Mouse (Mus musculus): ENCODE results near the gene Wwtr1.

Gene Wwtr1

DNA sequence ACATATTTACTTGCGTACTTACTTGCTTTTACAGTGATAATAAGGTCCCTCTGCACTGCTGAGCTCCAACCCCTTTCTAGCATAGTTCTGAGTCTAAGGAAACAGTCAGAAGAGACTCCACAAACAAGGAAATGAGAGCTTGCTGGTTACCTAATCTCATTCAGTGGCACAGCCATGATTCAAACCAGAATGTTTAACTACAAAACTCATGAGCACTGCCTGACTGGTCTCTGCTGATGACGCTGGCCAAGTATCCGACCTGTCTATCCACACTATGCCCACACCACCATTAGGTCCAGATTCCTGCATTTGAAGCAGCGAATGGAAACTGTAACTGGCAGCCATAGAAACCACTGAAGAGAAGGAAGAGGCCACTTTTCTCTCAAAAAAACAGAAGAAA is 18.3 kb downstream of the Wwtr1 start:
- no peak for DNase-seq

GRCm38 (mm10) chr3:57555560-57555959 is 20.1 kb downstream of the Wwtr1 start:
- DNase-seq: peak; percentile 31 to 48

DNA sequence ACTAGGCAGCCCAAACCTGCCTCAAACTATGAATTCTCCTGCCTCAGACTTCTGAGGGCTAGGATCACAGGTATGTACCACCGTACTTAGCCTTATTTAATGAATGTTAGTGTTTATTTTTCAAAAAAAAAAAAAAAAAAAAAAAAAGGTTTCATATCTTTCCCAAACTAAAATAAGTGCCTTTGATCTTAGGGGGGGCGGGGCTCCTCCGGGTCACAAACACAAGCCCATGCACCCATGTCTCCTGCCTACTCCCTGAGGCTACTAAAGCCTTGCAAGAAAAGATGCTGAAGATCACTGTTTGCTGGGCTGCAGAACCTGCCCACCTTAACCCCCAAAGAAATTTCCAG is 20.8 kb downstream of the Wwtr1 start:
- no peak for DNase-seq

DNA sequence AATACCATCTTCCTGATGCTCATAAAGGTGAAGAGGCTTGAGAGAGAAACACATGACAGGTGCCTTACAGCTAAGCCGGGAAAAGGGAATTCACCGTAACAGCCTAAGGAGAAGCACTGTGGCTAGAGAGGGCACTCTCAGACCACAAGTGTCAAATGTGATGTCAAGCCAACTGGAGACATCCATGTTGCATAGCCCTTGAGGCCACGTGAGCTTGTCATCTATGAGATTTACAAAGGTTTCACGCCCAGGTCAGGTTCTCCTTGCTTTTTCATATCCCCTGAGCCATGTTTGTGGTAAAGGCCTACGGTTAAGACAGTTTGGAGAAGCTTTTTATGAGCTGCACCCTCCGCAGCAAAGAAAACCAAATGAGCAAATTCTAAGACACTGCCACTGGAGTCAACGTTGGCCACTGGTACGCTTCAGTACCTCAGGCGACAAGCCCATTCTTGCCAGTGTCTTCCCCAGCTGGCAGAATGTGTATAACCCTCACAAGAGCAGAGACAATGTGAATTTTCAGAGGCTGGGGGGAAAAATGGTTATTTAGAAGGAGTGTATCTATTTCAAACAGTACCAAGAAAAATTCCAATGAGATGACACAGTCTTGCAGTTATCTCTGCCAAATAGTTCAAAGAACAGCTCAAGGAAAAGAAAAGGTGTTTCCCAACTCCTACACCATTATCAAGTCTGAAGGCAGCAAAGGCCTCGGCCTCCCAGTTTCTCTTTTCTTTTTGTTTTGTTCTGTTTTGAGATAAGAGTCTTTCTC is 21.4 kb downstream of the Wwtr1 start:
- DNase-seq: no peak

DNA sequence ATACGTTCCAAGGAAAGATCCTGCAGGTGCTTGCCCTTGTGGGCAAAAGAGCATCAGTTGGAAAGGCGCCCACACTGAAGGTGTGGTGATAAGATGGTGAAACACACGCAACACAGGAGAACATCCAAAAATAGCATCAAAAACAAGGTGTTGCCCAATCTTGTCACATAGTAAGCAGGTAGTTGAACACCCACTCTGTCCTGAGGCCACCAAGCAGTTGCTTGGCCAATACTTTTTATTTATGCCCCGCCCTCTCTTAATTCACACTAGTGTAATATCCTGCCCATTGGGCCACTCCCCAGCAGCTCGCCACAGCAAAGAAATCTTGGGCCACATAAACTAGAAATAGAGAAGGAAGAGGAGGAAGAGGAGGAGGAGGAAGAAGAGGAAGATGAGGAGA is 22.6 kb downstream of the Wwtr1 start:
- DNase-seq: no peak

- DNase-seq: no peak
Measured at GRCm38 (mm10) chr3:57551210-57551609, 24.5 kb downstream of the Wwtr1 start.

DNA sequence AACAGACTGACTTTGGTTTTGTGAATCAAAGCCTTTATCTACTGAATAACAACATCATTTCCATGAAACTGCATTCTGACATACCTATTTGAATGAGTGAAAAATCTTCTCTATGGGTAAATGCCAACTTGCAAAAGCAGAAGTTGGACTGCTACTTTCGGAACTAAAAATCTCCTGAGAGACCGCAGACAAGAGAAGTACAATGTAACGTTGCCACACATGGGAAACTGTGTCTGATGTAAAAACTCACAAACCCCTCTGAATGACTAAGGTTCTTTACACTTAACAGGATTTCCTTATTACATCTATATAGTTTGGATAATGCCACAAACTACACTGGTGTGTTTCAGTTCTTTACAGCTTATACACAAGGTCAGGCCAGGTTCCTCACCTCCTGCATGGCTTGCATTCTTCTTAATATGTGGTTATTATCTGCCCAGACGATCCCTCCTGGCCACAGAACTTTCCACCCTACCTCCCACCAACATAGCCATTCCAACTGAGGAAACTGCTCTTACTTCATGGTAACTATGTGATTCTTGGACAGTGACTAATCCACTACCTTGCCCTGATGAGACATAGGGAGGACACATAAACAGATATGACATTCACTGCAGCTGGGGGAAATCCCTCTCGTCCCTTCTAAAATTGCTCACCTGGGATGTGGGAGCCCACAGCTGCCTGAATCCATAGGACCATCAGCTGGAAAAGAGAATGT is 25.1 kb downstream of the Wwtr1 start:
- no peak for DNase-seq

DNA sequence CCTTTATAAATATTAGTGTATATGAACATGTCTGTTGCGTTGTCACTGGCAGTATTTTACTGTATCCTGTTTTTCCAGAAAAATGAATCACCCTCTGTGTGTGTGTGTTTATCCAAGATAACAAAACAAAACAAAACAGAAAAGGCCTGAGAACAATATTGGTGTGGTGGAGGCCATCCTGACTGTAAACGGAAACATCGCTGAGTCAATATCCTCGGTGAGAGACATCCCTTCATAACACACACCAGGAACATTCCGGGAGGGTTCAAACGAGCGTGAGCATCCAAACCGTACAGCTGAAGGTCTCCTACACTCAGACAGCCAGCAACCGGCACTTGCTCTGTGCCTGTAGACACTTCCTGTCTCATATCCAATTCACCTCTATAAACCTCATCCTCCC is 31.6 kb downstream of the Wwtr1 start:
- DNase-seq: peak; percentile 18 to 48

- DNase-seq: no peak
Measured at GRCm38 (mm10) chr3:57542848-57543380, 32.8 kb downstream of the Wwtr1 start.

DNA sequence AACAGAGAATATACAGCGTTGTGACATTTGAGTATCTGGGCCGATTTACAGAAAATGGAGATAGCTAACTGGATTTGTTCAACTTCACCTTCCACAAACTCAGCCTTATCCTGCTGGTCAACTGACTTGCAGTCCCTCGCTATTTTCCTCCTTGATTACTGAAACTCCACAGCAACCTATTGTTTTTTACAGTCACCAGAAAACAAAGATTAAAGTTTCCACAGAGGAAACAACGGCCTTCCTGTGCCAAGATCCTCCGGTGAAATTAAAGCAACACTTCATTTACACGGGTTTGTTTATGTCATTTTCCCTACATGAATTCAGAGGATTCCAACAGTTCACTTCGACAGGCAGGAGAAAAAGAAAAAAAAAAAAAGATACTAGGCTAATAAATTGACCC is 34.5 kb downstream of the Wwtr1 start:
- no peak for DNase-seq

GRCm38 (mm10) chr3:57540474-57540873 is 35.2 kb downstream of the Wwtr1 start:
- DNase-seq: no peak

GRCm38 (mm10) chr3:57535483-57536185 is 40.1 kb downstream of the Wwtr1 start:
- peak; percentile 22 to 37 for DNase-seq

DNA sequence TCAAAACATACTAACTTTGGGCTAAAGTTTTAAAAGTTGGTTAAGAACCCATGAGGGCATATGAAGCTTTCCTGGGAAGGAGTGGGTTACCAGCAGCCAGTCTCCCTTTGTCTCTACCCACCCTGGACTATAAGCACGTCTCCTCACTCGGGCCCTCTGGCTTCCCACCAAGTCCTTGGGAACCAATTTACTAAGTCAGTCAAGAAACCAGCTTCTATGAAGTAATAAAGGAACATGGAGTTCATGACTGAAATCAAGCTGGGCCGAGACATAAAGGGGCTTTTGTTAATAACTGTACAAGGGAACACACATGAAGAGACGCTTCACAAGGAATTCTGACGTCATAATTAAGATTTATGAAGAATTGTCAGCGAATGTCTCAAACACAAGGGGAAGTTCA is 41.3 kb downstream of the Wwtr1 start:
- DNase-seq: peak in 1 of 2 experiments; percentile 25

DNA sequence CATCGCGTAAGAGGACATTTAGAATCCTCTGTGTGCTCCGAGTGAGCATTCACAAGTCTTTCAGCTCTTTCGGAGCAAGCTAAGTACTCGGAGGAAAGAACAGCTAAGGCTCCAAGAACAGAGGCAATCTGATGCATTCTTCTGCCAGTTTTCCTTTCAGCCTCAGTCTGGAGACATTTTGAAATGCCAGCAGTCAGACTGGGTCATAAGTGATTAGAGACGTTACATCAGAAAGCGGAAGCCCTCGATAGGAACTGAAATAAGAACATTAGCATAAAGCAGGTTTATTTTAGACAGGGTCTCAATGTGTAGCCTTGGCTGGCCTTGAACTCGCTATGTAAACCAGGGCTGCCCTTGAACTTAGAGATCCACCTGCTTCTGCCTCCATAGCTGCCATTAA is 41.8 kb downstream of the Wwtr1 start:
- DNase-seq: no peak

DNA sequence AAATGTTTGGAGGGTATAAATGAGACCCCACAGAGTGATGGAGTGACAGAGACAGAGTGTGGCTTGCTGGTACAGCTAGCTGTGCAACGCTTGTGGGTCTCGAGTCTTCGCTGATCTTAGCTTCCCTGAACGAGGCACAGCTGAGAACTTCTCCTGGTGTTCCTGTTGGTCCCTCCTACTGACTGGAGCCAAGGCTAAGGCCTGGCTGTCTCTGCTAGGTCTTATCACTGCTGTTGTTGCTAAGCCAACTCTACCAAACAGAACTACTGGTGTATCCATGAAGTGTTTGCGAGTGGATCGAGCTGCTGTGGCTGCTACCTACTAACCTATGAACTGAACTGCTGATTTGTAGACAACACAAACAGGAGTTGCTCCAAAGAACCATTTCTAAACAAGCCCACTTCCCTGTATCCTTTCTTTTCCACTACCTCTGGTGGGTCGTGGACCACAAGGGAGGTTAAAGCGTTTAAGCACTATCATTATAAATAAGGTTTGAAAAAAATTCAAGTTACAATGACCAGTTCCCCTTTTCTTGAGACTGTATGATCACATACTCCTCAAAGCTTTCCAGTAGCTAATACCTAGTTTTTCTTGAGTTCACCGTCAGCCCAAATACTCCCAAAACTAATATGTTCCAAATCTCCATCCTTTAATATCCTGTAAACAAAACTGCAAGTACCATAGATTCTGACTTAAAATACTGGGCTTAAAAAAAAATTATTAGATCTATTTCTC is 42.6 kb downstream of the Wwtr1 start:
- peak; percentile 47 to 53 for DNase-seq

DNA sequence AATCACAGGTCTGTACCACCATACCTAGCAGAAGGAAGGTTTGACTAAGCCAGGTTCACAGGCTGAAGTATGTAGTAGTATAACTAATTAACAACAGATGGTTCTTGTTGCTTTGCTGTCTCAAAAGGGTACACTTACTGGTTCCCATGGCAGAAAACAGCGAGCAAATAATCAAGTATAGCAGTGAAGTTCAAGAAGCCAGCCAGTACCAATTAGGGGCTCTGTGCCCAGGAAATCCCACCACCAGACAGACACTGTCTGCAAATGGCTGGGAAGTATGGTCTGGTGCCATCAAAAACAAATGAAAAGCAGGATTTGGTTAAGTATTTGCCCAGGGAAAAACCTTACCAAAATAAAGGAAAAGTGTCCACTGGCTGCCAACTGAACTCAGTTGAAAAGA is 44.9 kb downstream of the Wwtr1 start:
- no peak for DNase-seq

- no peak for DNase-seq
Measured at GRCm38 (mm10) chr3:57530221-57530620, 45.5 kb downstream of the Wwtr1 start.

- DNase-seq: no peak
Measured at GRCm38 (mm10) chr3:57527154-57527553, 48.6 kb downstream of the Wwtr1 start.

DNA sequence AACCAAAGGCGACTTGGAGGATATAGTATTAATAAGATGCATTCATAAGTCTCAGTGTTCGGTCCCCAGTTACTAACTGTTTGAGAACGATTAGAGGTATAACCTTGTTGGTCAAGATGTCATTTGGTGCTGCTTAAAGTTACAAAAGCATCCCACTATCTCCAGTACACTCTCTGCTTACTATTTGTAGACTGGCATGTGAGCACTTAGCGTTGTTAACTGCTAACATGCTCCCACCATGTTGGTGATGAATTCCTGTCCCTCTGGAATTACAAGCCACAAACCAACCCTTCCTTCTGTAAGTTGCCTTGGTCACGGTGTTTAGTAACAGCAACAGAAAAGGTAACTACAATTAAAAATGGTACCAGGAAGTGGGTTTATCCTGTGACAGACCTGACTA is 52.6 kb downstream of the Wwtr1 start:
- no peak for DNase-seq

DNA sequence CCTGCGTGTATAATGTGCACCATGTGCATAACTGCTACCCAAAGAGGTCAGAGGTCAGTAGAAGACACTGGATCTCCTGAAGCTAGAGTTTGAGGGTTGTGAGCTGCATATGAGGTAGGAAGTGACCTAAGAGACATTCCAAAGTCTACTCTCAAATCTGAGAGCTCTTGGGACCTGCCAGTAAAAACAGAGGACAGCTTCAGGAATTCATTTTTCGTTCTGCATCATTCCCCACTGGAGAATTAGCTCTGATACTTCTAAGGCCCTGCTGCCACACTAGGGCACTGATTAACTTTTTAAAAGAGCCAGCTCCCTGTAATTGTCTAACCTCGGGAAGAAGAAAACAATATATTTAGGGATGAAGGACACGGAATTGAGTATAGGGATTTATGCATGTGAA is 53.8 kb downstream of the Wwtr1 start:
- DNase-seq: no peak

DNA sequence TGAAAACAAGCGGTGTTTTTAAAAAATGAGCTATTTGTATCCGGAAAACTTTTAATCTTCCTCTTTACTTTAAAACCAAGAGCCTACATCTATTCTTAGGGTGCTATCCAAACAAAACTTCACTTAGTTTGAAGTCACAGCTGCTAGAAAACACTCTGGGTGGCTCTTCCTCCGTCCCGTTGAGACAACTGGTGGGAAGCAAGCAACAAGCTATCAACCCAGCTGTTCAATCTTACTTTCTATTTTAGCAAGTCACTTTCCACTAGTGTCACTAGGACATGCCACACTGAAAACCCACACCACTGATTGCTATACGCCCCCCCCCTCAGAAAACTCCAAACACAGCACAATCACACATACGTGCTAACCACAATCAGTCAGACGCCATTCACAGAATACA is 55.7 kb downstream of the Wwtr1 start:
- no peak for DNase-seq

GRCm38 (mm10) chr3:57516146-57516545 is 59.6 kb downstream of the Wwtr1 start:
- DNase-seq: no peak

DNA sequence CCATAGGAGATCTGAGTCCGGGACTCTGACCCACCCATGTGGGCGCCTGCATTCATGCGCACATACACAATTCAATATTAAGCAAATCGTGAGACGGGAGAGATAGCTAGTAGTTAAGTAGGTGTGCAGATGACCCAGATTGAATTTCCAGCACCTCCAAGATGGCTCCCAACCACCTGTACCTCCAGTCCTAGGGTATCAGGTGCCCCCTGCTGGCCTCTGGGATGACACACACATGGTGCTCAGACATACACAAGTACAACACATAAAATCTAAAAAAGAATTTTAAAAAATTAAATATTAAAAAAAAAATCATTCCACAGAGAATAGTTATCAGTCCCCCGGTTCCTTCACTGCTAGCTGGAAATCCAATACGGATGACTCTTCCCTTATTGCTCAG is 60.7 kb downstream of the Wwtr1 start:
- no peak for DNase-seq

All from lung, adult 18-20 months (tissue).